Comparison of ENCODE assay signal across 20 mouse cellular contexts in the genomic region with DNA sequence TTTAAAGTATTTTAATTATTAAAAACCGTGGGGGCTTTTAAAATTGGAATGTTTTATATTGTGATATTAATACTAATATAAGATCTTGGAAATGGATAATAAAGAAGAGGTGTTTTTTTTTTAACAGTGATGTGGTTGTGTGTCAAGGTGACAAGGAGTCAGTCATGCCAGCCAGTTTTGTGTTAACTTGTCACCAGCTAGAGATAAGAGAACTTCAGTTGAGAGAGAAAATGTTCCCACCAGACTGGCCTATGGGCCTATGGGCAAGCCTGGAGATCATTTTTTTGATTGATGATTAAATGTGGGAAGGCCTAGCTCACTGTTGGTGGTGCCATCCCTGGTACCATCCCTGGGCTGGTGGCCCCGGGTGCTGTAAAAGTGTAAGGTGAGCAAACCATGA. TPM values are rescaled to one million over a fixed set of nuclear protein-coding genes. Genes with fewer than 3 reads are reported as not detected.
A peak's percentile ranks its signal among the peaks of the same experiment; 100 is the strongest.
DNase-seq lines count a peak whose midpoint lies in the region; ATAC-seq and TF ChIP-seq lines count a peak whose summit lies in the region.
"Had no signal": no experiment of that assay in that cellular context is flagged by ENCODE, and none has a peak within 500 bp of the region (broad histone marks: within the 10 kb centered on the region; RNA-seq: fewer than 3 reads in every experiment).

No protein-coding gene starts in this region.

- H3K9ac ChIP-seq in liver, embryonic 14.5 days (replicated peaks): peak overlapping the region; percentile 10; the same call in 1 of the 2 replicates
- H3K9ac ChIP-seq in forebrain, postnatal 0 days: no peak overlapping the region
- H3K9ac ChIP-seq: embryonic facial prominence, embryonic 15.5 days; forebrain, embryonic 12.5 days; hindbrain, embryonic 13.5 days had no signal

- no peak overlapping the region; a peak in 1 of 4 replicates for H3K4me3 ChIP-seq in liver, embryonic 14.5 days (ENCODE audit: insufficient read depth in 1 of 2, low read depth in 2 of 2, low read length in 2 of 2)
- no peak overlapping the region for H3K4me3 ChIP-seq in forebrain, postnatal 0 days (ENCODE audit: low read depth, low read length)
- no peak overlapping the region for H3K4me3 ChIP-seq in embryonic facial prominence, embryonic 10.5 days
- H3K4me3 ChIP-seq: embryonic facial prominence, embryonic 15.5 days; forebrain, embryonic 12.5 days; gastrocnemius, adult 2 months; hindbrain, embryonic 13.5 days had no signal

- peak; percentile 25 for DNase-seq in c-Kit-positive CD71-positive TER-119-positive erythroid progenitor cells, embryonic 14.5 days (ENCODE audit: low spot score)
- DNase-seq in liver: peak; percentile 30
- peak; percentile 23 to 32 (median 25) for DNase-seq in liver, embryonic 14.5 days (ENCODE audit: low read depth in 3 of 3, low spot score in 3 of 3)
- no peak for DNase-seq in forebrain, postnatal 0 days
- DNase-seq in embryonic facial prominence, embryonic 10.5 days (ENCODE audit: low spot score): no peak
- no peak for DNase-seq in right cerebral cortex, adult 2 months (ENCODE audit: low spot score in 2 of 2)
- no peak for DNase-seq in frontal cortex, postnatal 14 days (ENCODE audit: low spot score in 2 of 2)
- DNase-seq: adrenal gland, postnatal 10 days; cerebellum, adult 2 months; cerebellum, postnatal 10 days; gastrocnemius, adult 2 months; gastrocnemius, postnatal 25 days; heart, postnatal 10 days had no signal

- peaks cover 23 to 25% of the 10 kb centered on the region in 2 experiments for H3K4me1 ChIP-seq in liver, embryonic 14.5 days (replicated peaks; ENCODE audit: control insufficient read depth in 2 of 2, insufficient read depth in 2 of 2, low read length in 1 of 2)
- no peaks in the 10 kb centered on the region for H3K4me1 ChIP-seq in forebrain, postnatal 0 days (ENCODE audit: insufficient read depth)
- peaks cover 11% of the 10 kb centered on the region for H3K4me1 ChIP-seq in embryonic facial prominence, embryonic 10.5 days
- H3K4me1 ChIP-seq: forebrain, embryonic 12.5 days; hindbrain, embryonic 13.5 days had no signal

- peak overlapping the region; percentile 96 for H3K27ac ChIP-seq in liver, embryonic 14.5 days
- no peak overlapping the region for H3K27ac ChIP-seq in forebrain, postnatal 0 days (ENCODE audit: low read depth, low read length)
- H3K27ac ChIP-seq in embryonic facial prominence, embryonic 10.5 days (replicated peaks): no peak overlapping the region
- H3K27ac ChIP-seq: embryonic facial prominence, embryonic 15.5 days; forebrain, embryonic 12.5 days; gastrocnemius, adult 2 months; hindbrain, embryonic 13.5 days; hindbrain, postnatal 0 days had no signal

- H3K36me3 ChIP-seq in liver, embryonic 14.5 days (replicated peaks; ENCODE audit: control insufficient read depth, insufficient read depth, low read depth): no peaks in the 10 kb centered on the region; the same call in 1 of the 2 replicates
- peaks cover 19% of the 10 kb centered on the region for H3K36me3 ChIP-seq in forebrain, postnatal 0 days (ENCODE audit: insufficient read depth)
- H3K36me3 ChIP-seq in embryonic facial prominence, embryonic 10.5 days (replicated peaks): no peaks in the 10 kb centered on the region
- H3K36me3 ChIP-seq: forebrain, embryonic 12.5 days had no signal

- ATAC-seq in liver, embryonic 14.5 days (ENCODE audit: insufficient read depth): peak; percentile 59
- ATAC-seq in megakaryocyte progenitor cell, adult 5-6 weeks (replicated peaks; ENCODE audit: poor library complexity): 0 out of 2 replicates have a peak, but pooled peaks have one; percentile 9
- ATAC-seq in forebrain, postnatal 0 days: no peak
- ATAC-seq: forebrain, embryonic 16.5 days; hindbrain, postnatal 0 days had no signal

- TF ChIP-seq CTCF in liver, embryonic 14.5 days (IDR thresholded peaks at IDR 0.05; ENCODE audit: low read depth): no peak
- TF ChIP-seq CTCF in forebrain, postnatal 0 days (IDR thresholded peaks at IDR 0.05; ENCODE audit: low read depth): no peak

- no peaks in the 10 kb centered on the region for H3K27me3 ChIP-seq in liver, embryonic 14.5 days (ENCODE audit: control insufficient read depth, insufficient read depth, low read length)
- H3K27me3 ChIP-seq in forebrain, postnatal 0 days (ENCODE audit: insufficient read depth, low read length): no peaks in the 10 kb centered on the region
- H3K27me3 ChIP-seq in embryonic facial prominence, embryonic 10.5 days (replicated peaks; ENCODE audit: low read depth, poor library complexity, severe bottlenecking): no peaks in the 10 kb centered on the region
- H3K27me3 ChIP-seq: embryonic facial prominence, embryonic 15.5 days; forebrain, embryonic 12.5 days; hindbrain, embryonic 13.5 days had no signal

- peak overlapping the region; percentile 65 for H3K4me2 ChIP-seq in liver, embryonic 14.5 days (ENCODE audit: low read depth)
- H3K4me2 ChIP-seq in forebrain, postnatal 0 days (ENCODE audit: low read depth): no peak overlapping the region
- H3K4me2 ChIP-seq: embryonic facial prominence, embryonic 15.5 days; forebrain, embryonic 12.5 days; hindbrain, embryonic 13.5 days had no signal

- 47% methylated on average over 2 of the region's 2 CpGs for WGBS in liver, embryonic 14.5 days (ENCODE audit: insufficient replicate concordance)
- 86% methylated on average over 2 of the region's 2 CpGs for WGBS in forebrain, postnatal 0 days
- WGBS in embryonic facial prominence, embryonic 10.5 days: 89% methylated on average over 2 of the region's 2 CpGs

- no peak for TF ChIP-seq EP300 in liver, embryonic 14.5 days (IDR thresholded peaks at IDR 0.05; ENCODE audit: low read depth)

- no peaks in the 10 kb centered on the region for H3K9me3 ChIP-seq in liver, embryonic 14.5 days (ENCODE audit: control insufficient read depth, low read length)
- no peaks in the 10 kb centered on the region for H3K9me3 ChIP-seq in forebrain, postnatal 0 days (ENCODE audit: low read length)
- H3K9me3 ChIP-seq in embryonic facial prominence, embryonic 10.5 days: no peaks in the 10 kb centered on the region
- H3K9me3 ChIP-seq: embryonic facial prominence, embryonic 15.5 days; forebrain, embryonic 12.5 days; hindbrain, embryonic 13.5 days had no signal

RNA-seq across cellular contexts. Expression of gene Gpr155, which starts 25.8 kb away (rescaled TPM):
- polyA plus RNA-seq in liver, embryonic 14.5 days (2012; rRNA removed): 3.0 and 4.1 TPM in 2 replicates
- polyA plus RNA-seq in liver, embryonic 14.5 days (2014; fragmentation: Nextera tagmentation; extraction: Ambion mirVana): 8.9 and 9.0 TPM in 2 replicates
- 1.0 and 1.1 TPM in 2 replicates for total RNA-seq in megakaryocyte progenitor cell, adult 5-6 weeks (2015)
- 1.8 and 2.9 TPM in 2 replicates for total RNA-seq in megakaryocyte progenitor cell, adult 5-6 weeks (2017)
- total RNA-seq in forebrain, postnatal 0 days (2014; rRNA removed): 12.5 and 20.0 TPM in 2 replicates
- polyA plus RNA-seq in forebrain, postnatal 0 days (2015; fragmentation: Nextera tagmentation; extraction: Ambion mirVana): 6.2 and 12.5 TPM in 2 replicates
- 2.8 and 4.3 TPM in 2 replicates for polyA plus RNA-seq in embryonic facial prominence, embryonic 10.5 days (2016; fragmentation: Nextera tagmentation; extraction: Ambion mirVana)
- total RNA-seq: granulocyte monocyte progenitor cell, adult 5-6 weeks had no signal

RNA-seq across cellular contexts. Expression of gene Cir1, which starts 48.0 kb away (rescaled TPM):
- polyA plus RNA-seq in liver, embryonic 14.5 days (2012; rRNA removed): 6.2 and 13.8 TPM in 2 replicates
- 19.2 and 20.5 TPM in 2 replicates for polyA plus RNA-seq in liver, embryonic 14.5 days (2014; fragmentation: Nextera tagmentation; extraction: Ambion mirVana)
- 11.3 and 14.8 TPM in 2 replicates for total RNA-seq in megakaryocyte progenitor cell, adult 5-6 weeks (2015)
- total RNA-seq in megakaryocyte progenitor cell, adult 5-6 weeks (2017): 9.7 and 20.9 TPM in 2 replicates
- 9.5 and 10.6 TPM in 2 replicates for total RNA-seq in forebrain, postnatal 0 days (2014; rRNA removed)
- polyA plus RNA-seq in forebrain, postnatal 0 days (2015; fragmentation: Nextera tagmentation; extraction: Ambion mirVana): 29.3 and 30.3 TPM in 2 replicates
- 16.8 and 18.0 TPM in 2 replicates for polyA plus RNA-seq in embryonic facial prominence, embryonic 10.5 days (2016; fragmentation: Nextera tagmentation; extraction: Ambion mirVana)

RNA-seq across cellular contexts. Expression of gene Scrn3, which starts 48.1 kb away (rescaled TPM):
- polyA plus RNA-seq in liver, embryonic 14.5 days (2012; rRNA removed): 14.9 and 20.1 TPM in 2 replicates
- polyA plus RNA-seq in liver, embryonic 14.5 days (2014; fragmentation: Nextera tagmentation; extraction: Ambion mirVana): 22.4 and 25.2 TPM in 2 replicates
- 7.5 and 13.9 TPM in 2 replicates for total RNA-seq in megakaryocyte progenitor cell, adult 5-6 weeks (2015)
- 15.5 and 22.7 TPM in 2 replicates for total RNA-seq in megakaryocyte progenitor cell, adult 5-6 weeks (2017)
- total RNA-seq in forebrain, postnatal 0 days (2014; rRNA removed): 5.1 and 6.8 TPM in 2 replicates
- 4.5 and 5.3 TPM in 2 replicates for polyA plus RNA-seq in forebrain, postnatal 0 days (2015; fragmentation: Nextera tagmentation; extraction: Ambion mirVana)
- polyA plus RNA-seq in embryonic facial prominence, embryonic 10.5 days (2016; fragmentation: Nextera tagmentation; extraction: Ambion mirVana): 14.7 and 15.3 TPM in 2 replicates

Comparison
In these comparisons a context has a peak if more than half of its experiments do, and no peak if none do; other contexts are left out.
1. DNase-seq: peak in c-Kit-positive CD71-positive TER-119-positive erythroid progenitor cells, embryonic 14.5 days (single experiment), liver (single experiment) and liver, embryonic 14.5 days (3 of 3); none in forebrain, postnatal 0 days (single experiment), embryonic facial prominence, embryonic 10.5 days (single experiment), right cerebral cortex, adult 2 months (0 of 2) and frontal cortex, postnatal 14 days (0 of 2).